Mouse (Mus musculus): Measurements from ENCODE around the gene Actg1. TPM values are rescaled to one million over a fixed set of nuclear protein-coding genes. Genes with fewer than 3 reads are reported as not detected.
A peak's percentile ranks its signal among the peaks of the same experiment; 100 is the strongest.

The Actg1 gene
- polyA plus RNA-seq, 1 experiment from 2014 or later: 545 TPM

GRCm38 (mm10) chr11:120317456-120317855, 30.9 kb downstream of the Actg1 start:
- H3K4me1 ChIP-seq (ENCODE audit: control insufficient read depth, low read depth, low read length): peaks cover 20% of the 10 kb centered on the region
- ATAC-seq (ENCODE audit: low read depth): no peak
- H3K9ac ChIP-seq (ENCODE audit: low read depth, low read length): no peak overlapping the region
- H3K4me3 ChIP-seq (ENCODE audit: low read depth, low read length): no peak overlapping the region
- peak overlapping the region; percentile 86 for H3K4me2 ChIP-seq (ENCODE audit: low read depth, low read length)
- 53% methylated on average over 7 of the region's 7 CpGs for WGBS (ENCODE audit: insufficient replicate concordance)
- no peak overlapping the region for H3K27ac ChIP-seq (ENCODE audit: low read length)
- no peaks in the 10 kb centered on the region for H3K36me3 ChIP-seq (ENCODE audit: control insufficient read depth, insufficient read depth)
- no peaks in the 10 kb centered on the region for H3K9me3 ChIP-seq (replicated peaks; ENCODE audit: control insufficient read depth, low read length)
- H3K27me3 ChIP-seq (ENCODE audit: control insufficient read depth, insufficient read depth, low read depth, low read length): no peaks in the 10 kb centered on the region

- peak; percentile 36 for ATAC-seq (ENCODE audit: low read depth)
- H3K4me3 ChIP-seq (ENCODE audit: low read depth, low read length): peak overlapping the region; percentile 63
- peak overlapping the region; percentile 76 for H3K9ac ChIP-seq (ENCODE audit: low read depth, low read length)
- H3K4me2 ChIP-seq (ENCODE audit: low read depth, low read length): peak overlapping the region; percentile 86
- peaks cover 20% of the 10 kb centered on the region for H3K4me1 ChIP-seq (ENCODE audit: control insufficient read depth, low read depth, low read length)
- peak overlapping the region; percentile 88 for H3K27ac ChIP-seq (ENCODE audit: low read length)
- H3K27me3 ChIP-seq (ENCODE audit: control insufficient read depth, insufficient read depth, low read depth, low read length): no peaks in the 10 kb centered on the region
- WGBS (ENCODE audit: insufficient replicate concordance): 6% methylated on average over 13 of the region's 13 CpGs
- H3K9me3 ChIP-seq (replicated peaks; ENCODE audit: control insufficient read depth, low read length): no peaks in the 10 kb centered on the region
- no peaks in the 10 kb centered on the region for H3K36me3 ChIP-seq (ENCODE audit: control insufficient read depth, insufficient read depth)
Observed at GRCm38 (mm10) chr11:120316690-120317254, 31.6 kb downstream of the Actg1 start.

- Histone ChIP-seq H3K9ac (ENCODE audit: low read depth, low read length) (peak overlapping the region; percentile 76), H3K4me3 (ENCODE audit: low read depth, low read length) (peak overlapping the region; percentile 63), H3K4me2 (ENCODE audit: low read depth, low read length) (peak overlapping the region; percentile 86), H3K36me3 (ENCODE audit: control insufficient read depth, insufficient read depth) (no peaks in the 10 kb centered on the region), H3K27ac (ENCODE audit: low read length) (peak overlapping the region; percentile 88), H3K9me3 (replicated peaks; ENCODE audit: control insufficient read depth, low read length) (no peaks in the 10 kb centered on the region), H3K27me3 (ENCODE audit: control insufficient read depth, insufficient read depth, low read depth, low read length) (no peaks in the 10 kb centered on the region), H3K4me1 (ENCODE audit: control insufficient read depth, low read depth, low read length) (peaks cover 25% of the 10 kb centered on the region)
- WGBS (ENCODE audit: insufficient replicate concordance): 2% methylated on average over 37 of the region's 37 CpGs
- peak; percentile 99 for ATAC-seq (ENCODE audit: low read depth)
Observed at GRCm38 (mm10) chr11:120315832-120316689, 32.3 kb downstream of the Actg1 start.

- Histone ChIP-seq H3K36me3 (ENCODE audit: control insufficient read depth, insufficient read depth) (no peaks in the 10 kb centered on the region), H3K4me3 (ENCODE audit: low read depth, low read length) (peak overlapping the region; percentile 63), H3K9me3 (replicated peaks; ENCODE audit: control insufficient read depth, low read length) (no peaks in the 10 kb centered on the region), H3K4me2 (ENCODE audit: low read depth, low read length) (peak overlapping the region; percentile 86), H3K9ac (ENCODE audit: low read depth, low read length) (peak overlapping the region; percentile 66), H3K4me1 (ENCODE audit: control insufficient read depth, low read depth, low read length) (peaks cover 32% of the 10 kb centered on the region), H3K27ac (ENCODE audit: low read length) (peak overlapping the region; percentile 88), H3K27me3 (ENCODE audit: control insufficient read depth, insufficient read depth, low read depth, low read length) (no peaks in the 10 kb centered on the region)
- ATAC-seq (ENCODE audit: low read depth): no peak
- WGBS (ENCODE audit: insufficient replicate concordance): 31% methylated on average over 4 of the region's 4 CpGs
Observed at GRCm38 (mm10) chr11:120315416-120315761, 33.0 kb downstream of the Actg1 start.

- WGBS (ENCODE audit: insufficient replicate concordance): 73% methylated on average over 16 of the region's 16 CpGs
- H3K9ac ChIP-seq (ENCODE audit: low read depth, low read length): peak overlapping the region; percentile 66
- H3K27ac ChIP-seq (ENCODE audit: low read length): no peak overlapping the region
- H3K4me1 ChIP-seq (ENCODE audit: control insufficient read depth, low read depth, low read length): peaks cover 33% of the 10 kb centered on the region
- H3K36me3 ChIP-seq (ENCODE audit: control insufficient read depth, insufficient read depth): no peaks in the 10 kb centered on the region
- H3K4me2 ChIP-seq (ENCODE audit: low read depth, low read length): peak overlapping the region; percentile 86
- no peaks in the 10 kb centered on the region for H3K9me3 ChIP-seq (replicated peaks; ENCODE audit: control insufficient read depth, low read length)
- H3K4me3 ChIP-seq (ENCODE audit: low read depth, low read length): peak overlapping the region; percentile 63; the same call in 1 of the 2 replicates
- H3K27me3 ChIP-seq (ENCODE audit: control insufficient read depth, insufficient read depth, low read depth, low read length): no peaks in the 10 kb centered on the region
- ATAC-seq (ENCODE audit: low read depth): no peak
Observed at GRCm38 (mm10) chr11:120314721-120315415, 33.5 kb downstream of the Actg1 start.

GRCm38 (mm10) chr11:120313906-120314685, 34.2 kb downstream of the Actg1 start:
- no peak for ATAC-seq (ENCODE audit: low read depth)
- WGBS (ENCODE audit: insufficient replicate concordance): 63% methylated on average over 6 of the region's 6 CpGs
- H3K9me3 ChIP-seq (replicated peaks; ENCODE audit: control insufficient read depth, low read length): no peaks in the 10 kb centered on the region
- H3K36me3 ChIP-seq (ENCODE audit: control insufficient read depth, insufficient read depth): no peaks in the 10 kb centered on the region
- no peak overlapping the region for H3K9ac ChIP-seq (ENCODE audit: low read depth, low read length)
- no peak overlapping the region for H3K27ac ChIP-seq (ENCODE audit: low read length)
- no peaks in the 10 kb centered on the region for H3K27me3 ChIP-seq (ENCODE audit: control insufficient read depth, insufficient read depth, low read depth, low read length)
- H3K4me2 ChIP-seq (ENCODE audit: low read depth, low read length): no peak overlapping the region
- H3K4me1 ChIP-seq (ENCODE audit: control insufficient read depth, low read depth, low read length): peaks cover 33% of the 10 kb centered on the region
- no peak overlapping the region for H3K4me3 ChIP-seq (ENCODE audit: low read depth, low read length)

GRCm38 (mm10) chr11:120312069-120312468, 36.3 kb downstream of the Actg1 start:
- 74% methylated on average over 6 of the region's 6 CpGs for WGBS (ENCODE audit: insufficient replicate concordance)
- H3K4me3 ChIP-seq (ENCODE audit: low read depth, low read length): no peak overlapping the region
- peaks cover 3% of the 10 kb centered on the region for H3K27me3 ChIP-seq (ENCODE audit: control insufficient read depth, insufficient read depth, low read depth, low read length)
- H3K4me1 ChIP-seq (ENCODE audit: control insufficient read depth, low read depth, low read length): peaks cover 30% of the 10 kb centered on the region
- no peak overlapping the region for H3K9ac ChIP-seq (ENCODE audit: low read depth, low read length)
- no peak overlapping the region for H3K27ac ChIP-seq (ENCODE audit: low read length)
- H3K36me3 ChIP-seq (ENCODE audit: control insufficient read depth, insufficient read depth): no peaks in the 10 kb centered on the region
- ATAC-seq (ENCODE audit: low read depth): no peak
- H3K9me3 ChIP-seq (replicated peaks; ENCODE audit: control insufficient read depth, low read length): no peaks in the 10 kb centered on the region
- H3K4me2 ChIP-seq (ENCODE audit: low read depth, low read length): no peak overlapping the region

- no peaks in the 10 kb centered on the region for H3K9me3 ChIP-seq (replicated peaks; ENCODE audit: control insufficient read depth, low read length)
- H3K27me3 ChIP-seq (ENCODE audit: control insufficient read depth, insufficient read depth, low read depth, low read length): peaks cover 8% of the 10 kb centered on the region
- peaks cover 30% of the 10 kb centered on the region for H3K4me1 ChIP-seq (ENCODE audit: control insufficient read depth, low read depth, low read length)
- peak overlapping the region; percentile 74 for H3K9ac ChIP-seq (ENCODE audit: low read depth, low read length)
- no peak for ATAC-seq (ENCODE audit: low read depth)
- no peaks in the 10 kb centered on the region for H3K36me3 ChIP-seq (ENCODE audit: control insufficient read depth, insufficient read depth)
- peak overlapping the region; percentile 93 for H3K4me2 ChIP-seq (ENCODE audit: low read depth, low read length)
- H3K27ac ChIP-seq (ENCODE audit: low read length): no peak overlapping the region
- 60% methylated on average over 10 of the region's 10 CpGs for WGBS (ENCODE audit: insufficient replicate concordance)
- peak overlapping the region; percentile 58; the same call in 1 of the 2 replicates for H3K4me3 ChIP-seq (ENCODE audit: low read depth, low read length)
Observed at GRCm38 (mm10) chr11:120311561-120311960, 36.8 kb downstream of the Actg1 start.
